Mouse (Mus musculus) stomach, embryonic 14.5 days (tissue): ENCODE results near the gene P2rx6. TPM values are rescaled to one million over a fixed set of nuclear protein-coding genes. Genes with fewer than 3 reads are reported as not detected.
A peak's percentile ranks its signal among the peaks of the same experiment; 100 is the strongest.
"Not testable (repeated sequence)": the region's sequence is repeated elsewhere in the genome, so short reads cannot be mapped to it uniquely, and the experiment has no call there.

Experiments used
- ATAC-seq: fragments of 200-750 bp; cut with Nextera tagmentation; 2 replicates; pipeline ENCODE4 v1.8.0; 2017; ENCODE audit warnings: low read depth, moderate TSS enrichment; ENCODE audit not compliant: insufficient number of reproducible peaks, insufficient read depth, low FRiP score
- H3K27ac ChIP-seq: fragments of 300-500 bp; sonication (generic); 2 replicates; pipeline ENCODE4 v1.5.1; 2014; ENCODE audit warnings: mild to moderate bottlenecking, low read length, moderate library complexity, mixed read lengths
- H3K27me3 ChIP-seq: fragments of 300-500 bp; sonication (generic); 2 replicates; pipeline ENCODE4 v1.6.1; 2014; ENCODE audit warnings: low read length, control low read depth, mixed read lengths; ENCODE audit not compliant: control insufficient read depth, insufficient read depth
- H3K36me3 ChIP-seq: fragments of 300-500 bp; sonication (generic); 2 replicates; pipeline ENCODE4 v1.6.1; 2014; ENCODE audit warnings: mild to moderate bottlenecking, control low read depth, low read length, moderate library complexity, mixed read lengths; ENCODE audit not compliant: control insufficient read depth, insufficient read depth
- H3K4me1 ChIP-seq: fragments of 300-500 bp; sonication (generic); 2 replicates; pipeline ENCODE4 v1.6.1; 2014; ENCODE audit warnings: low read length, control low read depth, mixed read lengths; ENCODE audit not compliant: control insufficient read depth, insufficient read depth
- H3K4me2 ChIP-seq: fragments of 300-500 bp; sonication (generic); replicated peaks from 2 replicates; pipeline ENCODE4 v1.6.1; 2014; ENCODE audit warnings: low read depth, low read length, control low read depth
- H3K4me3 ChIP-seq: fragments of 300-500 bp; sonication (generic); 2 replicates; pipeline ENCODE4 v1.5.1; 2014; ENCODE audit warnings: low read depth, low read length, control low read depth
- H3K9ac ChIP-seq: fragments of 300-500 bp; sonication (generic); replicated peaks from 2 replicates; pipeline ENCODE4 v1.6.1; 2014; ENCODE audit warnings: low read depth, mild to moderate bottlenecking, control low read depth, low read length, moderate library complexity, mixed read lengths
- H3K9me3 ChIP-seq: fragments of 300-500 bp; sonication (generic); 2 replicates; pipeline ENCODE4 v1.6.1; 2016; ENCODE audit warnings: low read depth, low read length, control low read depth; ENCODE audit not compliant: control insufficient read depth
- WGBS: fragments of 180-500 bp; shearing (Covaris S2); extraction: QIAGEN DNeasy Blood & Tissue Kit; methylation state at CpG from one replicate; pipeline ENCODE4 v1.1.7; 2014; 5-methylcytosine and 5-hydroxymethylcytosine counted together
- polyA plus RNA-seq: library from polyadenylated mRNA; unstranded; fragments of >200 nt; fragmentation: Nextera tagmentation; extraction: Ambion mirVana; gene quantifications from 2 replicates; pipeline ENCODE4 v1.2.1, GENCODE M21; 2014

The P2rx6 gene
- polyA plus RNA-seq, 1 experiment from 2014 or later = 0.93 TPM

GRCm38 (mm10) chr16:17530640-17531288 lies 30.9 kb upstream of the P2rx6 start, which contains the start of gene Thap7:
Thap7 (minus strand) TSS chr16:17531136.
- peak within 1 kb of the TSS; percentile 46 for H3K4me3 ChIP-seq
- H3K27me3 ChIP-seq = no peaks in the 10 kb centered on the region
- peaks cover 30% of the 10 kb centered on the region for H3K36me3 ChIP-seq
- peak within 1 kb of the TSS; percentile 87 for H3K4me2 ChIP-seq
- WGBS = under 1% methylated on average over 67 of the region's 67 CpGs
- H3K9ac ChIP-seq = peak within 1 kb of the TSS; percentile 62
- peak; percentile 97 for ATAC-seq
- peaks cover 12% of the 10 kb centered on the region for H3K4me1 ChIP-seq
- H3K27ac ChIP-seq = peak within 1 kb of the TSS; percentile 96
- no peaks in the 10 kb centered on the region for H3K9me3 ChIP-seq

- Histone ChIP-seq H3K4me2 (no peak overlapping the region), H3K27me3 (no peaks in the 10 kb centered on the region), H3K9me3 (no peaks in the 10 kb centered on the region), H3K9ac (no peak overlapping the region), H3K4me1 (peaks cover 12% of the 10 kb centered on the region), H3K36me3 (peaks cover 15% of the 10 kb centered on the region), H3K4me3 (no peak overlapping the region), H3K27ac (no peak overlapping the region)
- no peak for ATAC-seq
- 56% methylated on average over 4 of the region's 4 CpGs for WGBS
Measured at GRCm38 (mm10) chr16:17532271-17532670, 29.4 kb upstream of the P2rx6 start.

GRCm38 (mm10) chr16:17532676-17533329 lies 28.9 kb upstream of the P2rx6 start:
- no peak overlapping the region for H3K27ac ChIP-seq
- H3K9ac ChIP-seq = no peak overlapping the region
- 74% methylated on average over 14 of the region's 14 CpGs for WGBS
- H3K9me3 ChIP-seq = no peaks in the 10 kb centered on the region
- no peak overlapping the region for H3K4me2 ChIP-seq
- peaks cover 12% of the 10 kb centered on the region for H3K4me1 ChIP-seq
- no peak for ATAC-seq
- H3K27me3 ChIP-seq = no peaks in the 10 kb centered on the region
- H3K36me3 ChIP-seq = peaks cover 10% of the 10 kb centered on the region; the same call in 1 of the 2 replicates
- no peak overlapping the region for H3K4me3 ChIP-seq

GRCm38 (mm10) chr16:17536584-17536983 lies 25.1 kb upstream of the P2rx6 start:
- 89% methylated on average over 3 of the region's 3 CpGs for WGBS
- no peak for ATAC-seq
- no peak overlapping the region for H3K27ac ChIP-seq

GRCm38 (mm10) chr16:17542632-17543031 lies 19.1 kb upstream of the P2rx6 start:
- 73% methylated on average over 2 of the region's 2 CpGs for WGBS
- no peak overlapping the region for H3K4me2 ChIP-seq
- no peaks in the 10 kb centered on the region for H3K9me3 ChIP-seq
- H3K4me1 ChIP-seq = no peaks in the 10 kb centered on the region
- H3K4me3 ChIP-seq = no peak overlapping the region
- no peaks in the 10 kb centered on the region for H3K27me3 ChIP-seq
- no peak overlapping the region for H3K9ac ChIP-seq
- no peak overlapping the region for H3K27ac ChIP-seq
- ATAC-seq = no peak
- H3K36me3 ChIP-seq = no peaks in the 10 kb centered on the region

More at GRCm38 (mm10) chr16:17536584-17536983, 25.1 kb upstream of the P2rx6 start:
- H3K9ac ChIP-seq = no peak overlapping the region
- H3K9me3 ChIP-seq = no peaks in the 10 kb centered on the region
- H3K36me3 ChIP-seq = no peaks in the 10 kb centered on the region
- no peak overlapping the region for H3K4me3 ChIP-seq
- H3K4me2 ChIP-seq = no peak overlapping the region
- H3K27me3 ChIP-seq = no peaks in the 10 kb centered on the region
- H3K4me1 ChIP-seq = peaks cover 4% of the 10 kb centered on the region

GRCm38 (mm10) chr16:17552837-17553236 lies 8.8 kb upstream of the P2rx6 start:
- H3K27ac ChIP-seq = no peak overlapping the region
- no peak overlapping the region for H3K4me2 ChIP-seq
- H3K9ac ChIP-seq = no peak overlapping the region
- no peaks in the 10 kb centered on the region for H3K36me3 ChIP-seq
- 68% methylated on average over 7 of the region's 7 CpGs for WGBS
- H3K27me3 ChIP-seq = no peaks in the 10 kb centered on the region
- H3K4me1 ChIP-seq = peaks cover 10% of the 10 kb centered on the region
- no peaks in the 10 kb centered on the region for H3K9me3 ChIP-seq
- ATAC-seq = no peak
- no peak overlapping the region for H3K4me3 ChIP-seq

- H3K4me3 ChIP-seq = no peak overlapping the region; the same call in 1 of the 2 replicates
- no peak overlapping the region for H3K9ac ChIP-seq
- H3K27ac ChIP-seq = peak overlapping the region; percentile 66
- 9% methylated on average over 18 of the region's 18 CpGs for WGBS
- ATAC-seq = peak; percentile 91
- H3K36me3 ChIP-seq = no peaks in the 10 kb centered on the region
- no peaks in the 10 kb centered on the region for H3K9me3 ChIP-seq
- H3K27me3 ChIP-seq = no peaks in the 10 kb centered on the region
- H3K4me1 ChIP-seq = peaks cover 15% of the 10 kb centered on the region
- peak overlapping the region; percentile 32 for H3K4me2 ChIP-seq
Measured at GRCm38 (mm10) chr16:17553910-17554685, 7.6 kb upstream of the P2rx6 start.

GRCm38 (mm10) chr16:17554702-17555101 lies 7.0 kb upstream of the P2rx6 start:
- not testable (repeated sequence) for H3K9ac ChIP-seq, H3K27me3 ChIP-seq, ATAC-seq, H3K36me3 ChIP-seq, H3K9me3 ChIP-seq, H3K4me3 ChIP-seq
- H3K27ac ChIP-seq = peak overlapping the region; percentile 66
- H3K4me1 ChIP-seq = peaks cover 15% of the 10 kb centered on the region
- peak overlapping the region; percentile 32; the same call in 1 of the 2 replicates for H3K4me2 ChIP-seq
- 15% methylated on average over 4 of the region's 4 CpGs for WGBS
